Mouse (Mus musculus) intestine, postnatal 0 days (tissue): ENCODE results near the gene Vps37c. TPM values are rescaled to one million over a fixed set of nuclear protein-coding genes. Genes with fewer than 3 reads are reported as not detected.

ENCODE experiments used
- ATAC-seq: fragments of 200-750 bp; cut with Nextera tagmentation; 2 replicates; pipeline ENCODE4 v1.8.0; 2017; ENCODE audit warnings: mild to moderate bottlenecking, moderate TSS enrichment, moderate library complexity
- H3K27ac ChIP-seq: fragments of 300-500 bp; sonication (generic); 2 replicates; pipeline ENCODE4 v1.5.1; 2014; ENCODE audit warnings: mild to moderate bottlenecking, low read depth, low read length, moderate library complexity
- H3K27me3 ChIP-seq: fragments of 300-500 bp; sonication (generic); replicated peaks from 2 replicates; pipeline ENCODE4 v1.6.1; 2014; ENCODE audit warnings: low read length, mixed read lengths; ENCODE audit not compliant: control insufficient read depth, insufficient read depth
- H3K36me3 ChIP-seq: fragments of 300-500 bp; sonication (generic); 2 replicates; pipeline ENCODE4 v1.6.1; 2014; ENCODE audit warnings: mild to moderate bottlenecking, moderate library complexity; ENCODE audit not compliant: control insufficient read depth, insufficient read depth
- H3K4me1 ChIP-seq: fragments of 300-500 bp; sonication (generic); replicated peaks from 2 replicates; pipeline ENCODE4 v1.6.1; 2014; ENCODE audit warnings: antibody characterized with exemption, low read length, mixed read lengths; ENCODE audit not compliant: control insufficient read depth, insufficient read depth
- H3K4me2 ChIP-seq: fragments of 300-500 bp; sonication (generic); replicated peaks from 2 replicates; pipeline ENCODE4 v1.6.1; 2014; ENCODE audit warnings: low read depth, mild to moderate bottlenecking, moderate library complexity
- H3K4me3 ChIP-seq: fragments of 300-500 bp; sonication (generic); 2 replicates; pipeline ENCODE4 v1.5.1; 2014; ENCODE audit warnings: low read depth, low read length
- H3K9ac ChIP-seq: fragments of 300-500 bp; sonication (generic); 2 replicates; pipeline ENCODE4 v1.6.1; 2014; ENCODE audit warnings: mild to moderate bottlenecking, low read depth, low read length
- H3K9me3 ChIP-seq: fragments of 300-500 bp; sonication (generic); 2 replicates; pipeline ENCODE4 v1.6.1; 2016; ENCODE audit warnings: mixed run types; ENCODE audit not compliant: control insufficient read depth
- CTCF ChIP-seq: sonication (generic); IDR thresholded peaks from 2 replicates; pipeline ENCODE4 v1.5.1; 2016; ENCODE audit warnings: low read depth, mild to moderate bottlenecking, control low read depth, antibody characterized with exemption, moderate library complexity
- whole genome bisulfite sequencing: fragments of 180-500 bp; shearing (Covaris S2); extraction: QIAGEN DNeasy Blood & Tissue Kit; methylation state at CpG from one replicate; pipeline ENCODE4 v1.1.7; 2014; 5-methylcytosine and 5-hydroxymethylcytosine counted together
- polyA plus RNA-seq: library from polyadenylated mRNA; unstranded; fragments of >200 nt; fragmentation: Nextera tagmentation; extraction: Ambion mirVana; gene quantifications from 2 replicates; pipeline ENCODE4 v1.2.1, GENCODE M21; 2015

Vps37c gene
- polyA plus RNA-seq, 1 experiment from 2014 or later: 32.2 TPM

DNA sequence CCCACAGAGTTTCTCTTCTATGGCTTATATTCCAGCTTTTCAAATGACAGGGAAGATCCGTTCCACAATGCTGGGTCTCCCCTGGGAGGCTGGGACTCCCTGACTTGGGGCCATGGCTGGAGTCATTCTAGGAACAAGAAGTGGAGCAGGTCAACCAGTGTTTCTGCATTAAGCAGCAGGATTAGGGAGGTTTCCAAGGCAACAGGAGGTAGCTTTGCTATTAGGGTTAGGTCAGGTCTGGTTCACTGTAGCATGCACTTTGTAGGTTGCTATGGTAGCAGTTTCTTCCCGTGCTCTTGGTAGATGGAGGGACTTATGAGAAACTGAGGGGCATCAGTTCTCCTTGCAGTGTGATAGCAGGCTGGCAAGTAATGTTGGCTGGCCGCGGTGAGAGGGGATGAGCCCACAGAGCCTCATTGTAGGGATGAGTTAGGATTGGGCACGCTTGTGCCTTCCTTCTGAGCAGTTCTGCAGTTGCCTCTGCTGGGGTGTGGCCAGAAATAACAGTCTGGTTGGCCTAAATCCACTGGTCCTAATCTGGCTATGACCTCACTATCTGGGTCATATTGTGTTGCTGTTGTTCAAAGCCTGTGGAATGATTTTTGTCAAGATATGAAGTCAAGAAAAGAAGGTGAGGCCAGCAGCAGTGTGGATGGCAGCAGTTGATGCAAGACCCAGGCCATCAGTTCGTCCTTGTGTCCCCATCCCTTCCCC lies 12.6 kb downstream of the Vps37c start:
- H3K9me3 ChIP-seq: no peaks in the 10 kb centered on the region
- WGBS: 80% methylated on average over 6 of the region's 6 CpGs

DNA sequence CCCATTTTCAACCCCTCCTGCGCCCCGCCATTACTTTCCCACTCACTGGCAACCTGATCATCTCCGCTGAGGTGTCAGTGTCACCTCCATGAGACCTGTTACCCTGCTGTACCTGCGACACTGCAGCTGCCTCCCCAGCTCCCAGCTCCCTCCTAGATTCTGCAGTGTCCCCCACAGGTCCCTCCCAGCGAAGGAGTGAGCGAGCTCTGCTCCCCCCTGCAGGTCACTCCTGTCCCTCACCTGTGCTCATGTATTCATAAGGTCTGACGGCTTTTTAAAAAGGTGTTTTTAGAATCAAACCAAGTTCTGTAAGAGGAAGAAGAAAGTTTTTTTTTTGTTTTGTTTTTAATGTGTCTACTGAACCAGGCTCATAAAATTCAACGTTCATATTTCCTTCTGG lies 13.6 kb downstream of the Vps37c start:
- no peak overlapping the region for H3K9ac ChIP-seq

More for the DNA sequence above, 12.6 kb downstream of the Vps37c start:
- Histone ChIP-seq H3K9ac (no peak overlapping the region), H3K36me3 (0 out of 2 replicates have a peak, but pooled peaks cover 7% of the 10 kb centered on the region), H3K4me3 (no peak overlapping the region), H3K4me2 (no peak overlapping the region), H3K27ac (no peak overlapping the region), H3K4me1 (peaks cover 47% of the 10 kb centered on the region), H3K27me3 (no peaks in the 10 kb centered on the region)
- no peak for TF ChIP-seq CTCF
- no peak for ATAC-seq

DNA sequence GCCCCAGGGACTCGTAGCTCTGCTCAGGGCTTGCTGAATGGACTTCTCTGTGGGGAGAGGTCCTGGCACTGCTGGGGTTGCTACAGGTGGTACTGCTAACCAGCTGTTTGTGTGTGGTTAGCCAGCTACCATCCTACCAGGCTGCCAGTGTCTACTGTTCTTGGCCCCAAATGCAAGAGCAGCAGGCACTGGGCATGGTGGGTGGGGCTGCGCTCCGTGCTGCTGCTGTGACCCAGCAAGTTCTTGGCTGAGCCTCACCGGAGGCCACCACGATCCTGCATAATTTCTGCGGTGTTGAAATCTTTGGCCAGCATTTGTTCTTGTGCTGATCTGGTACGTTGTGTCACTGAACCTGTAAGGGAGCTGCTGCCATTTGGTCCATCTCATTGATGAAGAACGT lies 14.9 kb downstream of the Vps37c start:
- Histone ChIP-seq H3K36me3 (peaks cover 22% of the 10 kb centered on the region), H3K4me2 (no peak overlapping the region), H3K27me3 (no peaks in the 10 kb centered on the region), H3K4me1 (peaks cover 28% of the 10 kb centered on the region), H3K27ac (no peak overlapping the region), H3K9me3 (no peaks in the 10 kb centered on the region), H3K4me3 (no peak overlapping the region), H3K9ac (no peak overlapping the region)
- 83% methylated on average over 8 of the region's 8 CpGs for WGBS
- no peak for ATAC-seq
- no peak for TF ChIP-seq CTCF

More for the DNA sequence above, 13.6 kb downstream of the Vps37c start:
- Histone ChIP-seq H3K4me3 (no peak overlapping the region), H3K4me1 (peaks cover 41% of the 10 kb centered on the region), H3K27me3 (no peaks in the 10 kb centered on the region), H3K4me2 (no peak overlapping the region), H3K27ac (no peak overlapping the region), H3K9me3 (no peaks in the 10 kb centered on the region), H3K36me3 (peaks cover 13% of the 10 kb centered on the region; the same call in 1 of the 2 replicates)
- no peak for ATAC-seq
- TF ChIP-seq CTCF: peak; percentile 36
- 83% methylated on average over 8 of the region's 8 CpGs for WGBS

DNA sequence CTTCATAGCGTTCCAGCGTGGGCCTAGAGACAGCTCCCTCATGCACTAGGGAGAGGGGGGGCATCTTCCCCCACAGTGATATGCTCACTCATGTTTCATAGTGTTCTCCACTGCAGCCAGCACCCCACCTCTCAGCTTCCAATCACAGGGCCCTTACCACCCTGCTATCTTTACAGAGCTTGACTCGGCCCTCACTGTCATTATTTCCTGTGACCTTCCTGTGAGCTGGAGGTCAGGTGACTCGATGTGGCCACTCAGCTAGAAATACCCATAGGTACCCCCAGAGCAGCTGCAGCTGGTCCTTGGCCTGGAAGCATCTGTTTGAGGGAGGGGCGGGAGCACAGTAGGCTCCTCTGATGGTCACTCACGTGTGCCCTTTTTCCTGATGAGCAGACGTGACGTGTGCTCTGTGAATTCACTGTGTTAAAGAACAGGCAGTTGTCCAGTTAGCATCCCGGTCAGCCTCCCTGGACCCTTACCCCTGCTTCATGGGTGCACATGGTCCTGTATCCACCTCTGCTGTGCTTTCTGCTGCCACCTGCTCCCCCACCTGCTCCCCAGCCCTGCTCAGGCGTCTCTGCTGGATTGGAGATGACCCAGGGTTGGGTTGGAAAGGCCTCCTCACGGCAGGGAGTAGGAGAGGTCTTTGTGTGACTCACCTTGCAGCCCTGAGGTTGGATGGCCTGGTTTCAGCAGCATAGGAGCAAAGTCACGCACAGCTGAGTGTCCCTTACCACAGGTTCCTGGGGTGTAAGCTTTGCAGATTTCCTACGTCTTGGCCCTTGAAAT lies 18.7 kb downstream of the Vps37c start:
- 78% methylated on average over 13 of the region's 13 CpGs for WGBS
- no peak for TF ChIP-seq CTCF
- Histone ChIP-seq H3K4me3 (no peak overlapping the region), H3K4me1 (no peaks in the 10 kb centered on the region), H3K27me3 (no peaks in the 10 kb centered on the region), H3K36me3 (peaks cover 52% of the 10 kb centered on the region), H3K4me2 (no peak overlapping the region), H3K27ac (no peak overlapping the region), H3K9me3 (no peaks in the 10 kb centered on the region), H3K9ac (no peak overlapping the region)
- no peak for ATAC-seq

DNA sequence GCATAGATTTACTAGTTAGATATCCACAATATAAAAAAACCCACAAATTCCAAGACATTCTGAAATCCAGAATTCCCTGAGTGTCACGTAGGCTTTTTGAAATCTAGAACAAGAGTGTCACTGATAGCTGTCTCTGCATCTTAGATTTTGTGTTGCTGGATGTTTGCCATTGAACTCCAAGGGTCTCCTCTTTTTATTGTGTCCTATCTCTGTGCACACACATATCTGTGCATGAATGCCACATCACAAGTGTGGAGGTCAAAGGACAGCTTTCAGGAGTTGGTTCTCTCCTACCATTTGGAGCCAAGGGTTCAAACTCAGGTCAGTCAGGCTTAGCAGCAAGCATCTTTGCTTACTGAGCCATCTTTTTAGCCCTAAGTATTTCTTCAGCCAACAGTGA lies 19.3 kb downstream of the Vps37c start:
- no peak for ATAC-seq
- Histone ChIP-seq H3K36me3 (peaks cover 55% of the 10 kb centered on the region), H3K4me1 (no peaks in the 10 kb centered on the region), H3K9ac (no peak overlapping the region), H3K27me3 (no peaks in the 10 kb centered on the region), H3K27ac (no peak overlapping the region), H3K4me2 (no peak overlapping the region), H3K4me3 (no peak overlapping the region), H3K9me3 (no peaks in the 10 kb centered on the region)
- TF ChIP-seq CTCF: no peak
- 84% methylated on average over 1 of the region's 1 CpGs for WGBS

DNA sequence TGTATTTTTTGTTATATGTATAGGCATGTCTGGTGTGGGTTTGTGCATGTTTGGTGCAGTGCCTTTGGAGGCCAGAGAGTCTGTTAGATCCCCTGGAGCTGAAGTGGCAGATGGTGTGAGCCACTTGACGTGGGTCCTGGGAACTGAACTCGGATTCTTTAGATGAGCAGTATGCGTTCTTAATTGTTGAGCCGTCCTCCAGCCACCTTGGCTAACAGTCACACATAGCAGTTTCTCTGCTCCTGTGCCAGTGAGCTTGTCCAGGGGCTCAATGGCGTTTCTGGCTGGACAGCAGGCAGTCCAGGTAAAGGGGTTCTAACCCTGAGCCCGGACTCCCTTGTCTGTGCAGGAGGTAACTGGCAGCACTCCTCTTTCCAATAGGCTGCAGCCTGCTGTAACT lies 20.4 kb downstream of the Vps37c start:
- TF ChIP-seq CTCF: no peak
- Histone ChIP-seq H3K4me2 (no peak overlapping the region), H3K36me3 (peaks cover 61% of the 10 kb centered on the region), H3K4me3 (no peak overlapping the region), H3K27me3 (no peaks in the 10 kb centered on the region), H3K4me1 (no peaks in the 10 kb centered on the region), H3K9me3 (no peaks in the 10 kb centered on the region), H3K27ac (peak overlapping the region; percentile 15; the same call in 1 of the 2 replicates), H3K9ac (no peak overlapping the region)
- no peak for ATAC-seq
- WGBS: 82% methylated on average over 6 of the region's 6 CpGs
